Mouse (Mus musculus) bone marrow, adult 2 months (tissue): Measurements from ENCODE around the gene Hist1h2ac. TPM values are rescaled to one million over a fixed set of nuclear protein-coding genes. Genes with fewer than 3 reads are reported as not detected.
"Not testable (repeated sequence)": the region's sequence is repeated elsewhere in the genome, so short reads cannot be mapped to it uniquely, and the experiment has no call there.

Source experiments
- H3K27ac ChIP-seq: fragments of 200-500 bp; 2 replicates; pipeline ENCODE4 v1.5.1; 2012; ENCODE audit warnings: low read depth, mild to moderate bottlenecking, control low read depth, inconsistent platforms, low read length; ENCODE audit not compliant: control insufficient read depth, poor library complexity, insufficient read depth
- H3K4me1 ChIP-seq: fragments of 200-500 bp; 2 replicates; pipeline ENCODE4 v1.6.1; 2011; ENCODE audit warnings: low read length; ENCODE audit not compliant: control insufficient read depth, insufficient read depth
- H3K4me3 ChIP-seq: fragments of 200-500 bp; replicated peaks from 2 replicates; pipeline ENCODE3; 2011; ENCODE audit warnings: mild to moderate bottlenecking, low read depth, low read length, control low read depth; ENCODE audit not compliant: control insufficient read depth
- CTCF ChIP-seq: fragments of 200-500 bp; IDR thresholded peaks from 2 replicates; pipeline ENCODE4 v1.5.1; 2011; ENCODE audit warnings: low read length, control low read depth; ENCODE audit not compliant: control insufficient read depth, insufficient read depth
- POLR2A ChIP-seq: fragments of 200-500 bp; IDR thresholded peaks from 2 replicates; pipeline ENCODE4 v1.6.1; 2011; ENCODE audit warnings: low read depth, mild to moderate bottlenecking, control low read depth, low read length, borderline replicate concordance; ENCODE audit not compliant: control insufficient read depth
- WGBS: fragments of 180-500 bp; shearing (Covaris S2); methylation state at CpG from one replicate; pipeline ENCODE4 v1.1.7; 2018; 5-methylcytosine and 5-hydroxymethylcytosine counted together
- polyA plus RNA-seq: library from polyadenylated mRNA; stranded (reverse); fragments of >200 nt; gene quantifications from 2 replicates; pipeline ENCODE4 v1.2.4, GENCODE M21; 2011; ENCODE audit warnings: low replicate concordance; ENCODE audit not compliant: missing spikeins, insufficient read depth, insufficient read length

The Hist1h2ac gene
- polyA plus RNA-seq, 1 experiment, result 3.7 TPM

GRCm38 (mm10) chr13:23685966-23686365, 2.2 kb upstream of the Hist1h2ac start:
- peak overlapping the region; percentile 98 for H3K27ac ChIP-seq

DNA sequence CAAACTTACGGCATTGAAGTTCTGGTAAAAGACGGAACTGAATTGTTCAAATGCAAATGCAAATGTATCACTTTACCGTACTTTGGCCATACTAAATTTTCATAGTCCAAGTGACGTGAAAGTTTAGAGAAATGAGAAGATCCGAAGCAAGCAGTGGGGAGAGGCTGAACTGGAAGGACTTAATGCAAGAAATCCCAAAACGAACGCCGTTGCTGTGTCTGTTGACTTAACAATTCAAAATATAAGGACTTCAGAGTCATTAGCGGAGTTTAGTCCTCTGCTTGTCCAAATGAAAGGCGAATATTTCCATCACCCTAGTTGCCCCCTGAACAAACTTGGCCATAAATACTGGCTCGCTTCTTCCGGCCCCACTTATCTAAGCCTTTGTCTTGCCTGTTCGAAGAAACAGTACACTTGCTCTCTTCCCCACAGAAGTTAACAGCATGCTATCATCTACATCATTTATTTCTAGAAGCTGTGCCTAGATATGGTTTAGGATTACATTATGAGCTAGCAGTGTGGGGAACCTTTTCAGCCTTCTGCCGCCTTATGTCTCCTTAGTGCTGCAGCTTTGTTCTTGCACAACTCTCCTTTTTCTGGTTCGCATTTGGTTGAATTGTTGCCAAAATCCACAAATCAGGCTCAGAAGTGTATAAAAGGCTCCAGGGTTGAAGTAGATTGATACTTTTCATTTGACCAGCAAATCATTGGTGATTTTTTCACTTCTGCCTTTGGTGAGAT, 1.5 kb upstream of the Hist1h2ac start:
- Histone ChIP-seq H3K27ac (peak overlapping the region; percentile 98), H3K4me3 (peak overlapping the region; percentile 60), H3K4me1 (peaks cover 1% of the 10 kb centered on the region)
- TF ChIP-seq POLR2A, result no peak; the same call in 1 of the 2 replicates
- no peak for TF ChIP-seq CTCF
- WGBS, result 3% methylated on average over 15 of the region's 15 CpGs

More at GRCm38 (mm10) chr13:23685966-23686365, 2.2 kb upstream of the Hist1h2ac start:
- peaks cover 1% of the 10 kb centered on the region for H3K4me1 ChIP-seq
- H3K4me3 ChIP-seq, result peak overlapping the region; percentile 52
- 46% methylated on average over 4 of the region's 4 CpGs for WGBS
- TF ChIP-seq CTCF (no peak), POLR2A (no peak)

DNA sequence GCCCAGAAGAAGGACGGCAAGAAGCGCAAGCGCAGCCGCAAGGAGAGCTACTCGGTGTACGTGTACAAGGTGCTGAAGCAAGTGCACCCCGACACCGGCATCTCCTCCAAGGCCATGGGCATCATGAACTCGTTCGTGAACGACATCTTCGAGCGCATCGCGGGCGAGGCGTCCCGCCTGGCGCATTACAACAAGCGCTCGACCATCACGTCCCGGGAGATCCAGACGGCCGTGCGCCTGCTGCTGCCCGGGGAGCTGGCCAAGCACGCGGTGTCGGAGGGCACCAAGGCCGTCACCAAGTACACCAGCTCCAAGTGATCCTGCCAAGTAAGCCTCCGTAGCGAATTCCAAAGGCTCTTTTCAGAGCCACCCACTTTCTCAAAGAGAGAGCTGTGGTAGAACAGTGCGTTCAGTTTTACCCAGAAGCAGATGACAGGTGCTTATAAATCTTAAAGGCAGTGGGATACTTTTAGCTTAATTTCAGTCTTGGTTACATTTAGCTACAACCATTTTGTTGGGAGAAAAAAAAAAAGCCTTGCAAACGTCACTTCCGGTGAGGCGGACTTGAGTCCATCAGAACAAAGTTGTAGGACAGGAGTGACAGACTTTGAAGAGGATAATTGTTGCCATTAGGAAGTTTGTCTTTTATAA, 672 bp upstream of the Hist1h2ac start:
- H3K27ac ChIP-seq, result peak overlapping the region; percentile 98
- WGBS, result 0% methylated on average over 21 of the region's 37 CpGs
- peak; percentile 93; the same call in 1 of the 2 replicates for TF ChIP-seq POLR2A
- peak overlapping the region; percentile 60 for H3K4me3 ChIP-seq
- H3K4me1 ChIP-seq, result not testable (repeated sequence)

GRCm38 (mm10) chr13:23682947-23683754, 597 bp downstream of the Hist1h2ac start:
- peak overlapping the region; percentile 50 for H3K4me3 ChIP-seq
- H3K4me1 ChIP-seq, result not testable (repeated sequence)
- H3K27ac ChIP-seq, result peak overlapping the region; percentile 99
- 14% methylated on average over 18 of the region's 30 CpGs for WGBS

DNA sequence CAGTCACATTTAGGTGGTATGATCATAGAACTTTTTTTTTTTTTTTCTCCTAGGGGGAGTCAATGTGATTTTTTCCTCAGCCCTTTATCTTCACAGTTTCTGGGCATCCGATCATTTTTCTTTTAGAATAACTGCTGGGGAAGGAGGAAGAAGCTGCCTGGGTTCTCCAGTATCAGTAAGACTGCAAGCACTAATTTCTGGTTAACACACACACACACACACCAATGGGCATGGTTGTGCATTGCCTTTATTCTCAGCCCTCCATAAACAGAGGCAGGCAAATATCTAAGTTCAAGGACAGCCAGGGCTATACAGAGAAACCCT, 1.2 kb downstream of the Hist1h2ac start:
- Histone ChIP-seq H3K27ac (peak overlapping the region; percentile 61; the same call in 1 of the 2 replicates), H3K4me1 (no peaks in the 10 kb centered on the region; the same call in 1 of the 2 replicates), H3K4me3 (peak overlapping the region; percentile 17)
- 30% methylated on average over 1 of the region's 1 CpGs for WGBS
- TF ChIP-seq POLR2A (no peak), CTCF (no peak)

GRCm38 (mm10) chr13:23681990-23682582, 1.7 kb downstream of the Hist1h2ac start:
- no peaks in the 10 kb centered on the region; the same call in 1 of the 2 replicates for H3K4me1 ChIP-seq
- 82% methylated on average over 6 of the region's 6 CpGs for WGBS

DNA sequence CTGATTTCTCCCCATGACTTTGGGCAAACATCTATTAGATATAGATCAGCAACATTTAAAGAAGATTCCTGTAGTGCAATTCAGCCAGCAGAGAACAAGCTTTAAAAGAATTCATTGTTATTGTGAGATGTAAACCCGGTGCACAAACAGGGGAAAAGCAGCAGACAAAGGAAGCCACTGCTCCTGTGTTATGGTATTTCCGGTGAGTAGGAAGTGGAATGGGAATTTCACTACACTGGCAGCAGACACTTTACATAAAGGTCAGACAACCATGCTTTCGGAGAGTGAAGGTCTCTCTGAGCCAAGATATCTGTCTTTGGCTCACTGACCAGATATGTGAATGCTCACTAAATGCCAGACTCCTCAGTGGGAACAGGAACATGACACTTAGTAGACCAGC, 21.2 kb downstream of the Hist1h2ac start:
- H3K4me1 ChIP-seq, result no peaks in the 10 kb centered on the region
- no peak overlapping the region for H3K4me3 ChIP-seq
- TF ChIP-seq POLR2A, result no peak
- 51% methylated on average over 3 of the region's 3 CpGs for WGBS
- H3K27ac ChIP-seq, result no peak overlapping the region

More at GRCm38 (mm10) chr13:23681990-23682582, 1.7 kb downstream of the Hist1h2ac start:
- Histone ChIP-seq H3K27ac (peak overlapping the region; percentile 50; the same call in 1 of the 2 replicates), H3K4me3 (peak overlapping the region; percentile 28)
- TF ChIP-seq CTCF (no peak), POLR2A (no peak)

GRCm38 (mm10) chr13:23659636-23660366, 23.9 kb downstream of the Hist1h2ac start:
- WGBS, result 42% methylated on average over 6 of the region's 6 CpGs
- TF ChIP-seq POLR2A, result no peak
- no peak for TF ChIP-seq CTCF

More at GRCm38 (mm10) chr13:23659636-23660366, 23.9 kb downstream of the Hist1h2ac start:
- Histone ChIP-seq H3K4me1 (no peaks in the 10 kb centered on the region), H3K4me3 (no peak overlapping the region), H3K27ac (no peak overlapping the region)

Other genes with a start within 250 kb of the Hist1h2ac start
- 0.87 and 3.1 TPM in 2 replicates for gene Btn1a1, start 218.0 kb downstream of the Hist1h2ac start, polyA plus RNA-seq
- gene Btn2a2, start 195.1 kb downstream of the Hist1h2ac start, polyA plus RNA-seq, result 0.47 TPM in 1 of 2 replicates, not detected in the other
- gene Hist1h4h, start 152.9 kb downstream of the Hist1h2ac start, polyA plus RNA-seq, result 23.3 and 39.5 TPM in 2 replicates
- 105 and 151 TPM in 2 replicates for gene Hist1h2af, start 150.0 kb downstream of the Hist1h2ac start, polyA plus RNA-seq
- gene Hist1h3g, start 148.5 kb downstream of the Hist1h2ac start, polyA plus RNA-seq, result 16.1 and 17.7 TPM in 2 replicates
- 6.8 and 11.4 TPM in 2 replicates for gene Hist1h2bh, start 140.6 kb downstream of the Hist1h2ac start, polyA plus RNA-seq
- 3.0 and 6.4 TPM in 2 replicates for gene Hist1h3f, start 139.9 kb downstream of the Hist1h2ac start, polyA plus RNA-seq
- gene Hist1h4f, start 132.3 kb downstream of the Hist1h2ac start, polyA plus RNA-seq, result 114 and 284 TPM in 2 replicates
- 9.7 and 12.7 TPM in 2 replicates for gene Hist1h1d, start 130.7 kb downstream of the Hist1h2ac start, polyA plus RNA-seq
- 5.3 and 12.9 TPM in 2 replicates for gene Hist1h3e, start 121.6 kb downstream of the Hist1h2ac start, polyA plus RNA-seq
- gene Hist1h2ae, start 112.7 kb downstream of the Hist1h2ac start, polyA plus RNA-seq, result 12.5 and 23.9 TPM in 2 replicates
- 65.5 and 109 TPM in 2 replicates for gene Hist1h2bg, start 112.6 kb downstream of the Hist1h2ac start, polyA plus RNA-seq
- gene Hist1h2bf, start 109.8 kb downstream of the Hist1h2ac start, polyA plus RNA-seq, result 32.4 and 40.5 TPM in 2 replicates
- gene Hist1h2ad, start 109.6 kb downstream of the Hist1h2ac start, polyA plus RNA-seq, result 2.6 and 4.3 TPM in 2 replicates
- gene Hist1h3d, start 108.2 kb downstream of the Hist1h2ac start, polyA plus RNA-seq, result 7.1 and 11.3 TPM in 2 replicates
- gene Hist1h4d, start 102.3 kb downstream of the Hist1h2ac start, polyA plus RNA-seq, result 50.4 and 64.8 TPM in 2 replicates
- gene Hist1h2be, start 62.8 kb downstream of the Hist1h2ac start, polyA plus RNA-seq, result 9.2 and 11.8 TPM in 2 replicates
- 27.6 and 54.3 TPM in 2 replicates for gene Hist1h1e, start 61.4 kb downstream of the Hist1h2ac start, polyA plus RNA-seq
- gene Hist1h2bc, start 251 bp upstream of the Hist1h2ac start, polyA plus RNA-seq, result 42.9 and 54.0 TPM in 2 replicates
- gene Hist1h1t, start 11.9 kb upstream of the Hist1h2ac start, polyA plus RNA-seq, result 3.9 TPM in 1 of 2 replicates, not detected in the other
- gene Hist1h4c, start 14.5 kb upstream of the Hist1h2ac start, polyA plus RNA-seq, result 7.1 and 15.1 TPM in 2 replicates
- 4.0 and 4.5 TPM in 2 replicates for gene Hfe, start 26.9 kb upstream of the Hist1h2ac start, polyA plus RNA-seq
- 78.9 and 108 TPM in 2 replicates for gene Hist1h1c, start 54.9 kb upstream of the Hist1h2ac start, polyA plus RNA-seq
- 42.2 and 62.6 TPM in 2 replicates for gene Hist1h3c, start 61.7 kb upstream of the Hist1h2ac start, polyA plus RNA-seq
- 65.7 and 136 TPM in 2 replicates for gene Hist1h2bb, start 62.8 kb upstream of the Hist1h2ac start, polyA plus RNA-seq
- gene Hist1h2ab, start 67.2 kb upstream of the Hist1h2ac start, polyA plus RNA-seq, result 30.3 and 31.4 TPM in 2 replicates
- 19.6 TPM in 1 of 2 replicates, not detected in the other for gene Hist1h3b, start 68.3 kb upstream of the Hist1h2ac start, polyA plus RNA-seq
- gene Hist1h4b, start 73.1 kb upstream of the Hist1h2ac start, polyA plus RNA-seq, result 275 and 281 TPM in 2 replicates
- gene Hist1h4a, start 77.3 kb upstream of the Hist1h2ac start, polyA plus RNA-seq, result 62.7 and 98.3 TPM in 2 replicates
- gene Hist1h3a, start 78.4 kb upstream of the Hist1h2ac start, polyA plus RNA-seq, result 11.4 and 30.9 TPM in 2 replicates
- gene Hist1h1a, start 79.7 kb upstream of the Hist1h2ac start, polyA plus RNA-seq, result 38.3 and 41.6 TPM in 2 replicates
- not detected in 2 replicates for gene Trim38, start 86.0 kb upstream of the Hist1h2ac start, polyA plus RNA-seq
- gene Slc17a2, start 123.0 kb upstream of the Hist1h2ac start, polyA plus RNA-seq, result 1.4 TPM in 1 of 2 replicates, not detected in the other
- 2.9 TPM in 1 of 2 replicates, not detected in the other for gene Slc17a3, start 155.5 kb upstream of the Hist1h2ac start, polyA plus RNA-seq
- gene Slc17a1, start 183.8 kb upstream of the Hist1h2ac start, polyA plus RNA-seq, result not detected in 2 replicates
- not detected in 2 replicates for gene Slc17a4, start 231.1 kb upstream of the Hist1h2ac start, polyA plus RNA-seq